Mouse (Mus musculus): ENCODE results near the gene Nipa1. TPM values are rescaled to one million over a fixed set of nuclear protein-coding genes. Genes with fewer than 3 reads are reported as not detected.

The Nipa1 gene
- polyA plus RNA-seq, 1 experiment from 2014 or later: 31.8 TPM

GRCm38 (mm10) chr7:55966866-55967460 is 52.8 kb downstream of the Nipa1 start:
- WGBS: 31% methylated on average over 3 of the region's 3 CpGs

GRCm38 (mm10) chr7:55962004-55962908 is 57.5 kb downstream of the Nipa1 start, which contains the start of gene Nipa2:
Gene Nipa2, minus strand, starts transcription at chr7:55962476.
- under 1% methylated on average over 70 of the region's 70 CpGs for WGBS
- H3K4me1 ChIP-seq: peaks cover 19% of the 10 kb centered on the region

More at GRCm38 (mm10) chr7:55966866-55967460, 52.8 kb downstream of the Nipa1 start:
- Histone ChIP-seq H3K9ac (replicated peaks) (no peak overlapping the region), H3K9me3 (replicated peaks) (no peaks in the 10 kb centered on the region), H3K27ac (replicated peaks) (no peak overlapping the region), H3K4me3 (replicated peaks) (no peak overlapping the region), H3K4me1 (peaks cover 10% of the 10 kb centered on the region), H3K36me3 (no peaks in the 10 kb centered on the region), H3K27me3 (replicated peaks) (no peaks in the 10 kb centered on the region), H3K4me2 (no peak overlapping the region)
- no peak for ATAC-seq (ENCODE audit: low FRiP score)

GRCm38 (mm10) chr7:55960506-55960905 is 59.2 kb downstream of the Nipa1 start:
- WGBS: 98% methylated on average over 1 of the region's 1 CpGs
- Histone ChIP-seq H3K9me3 (replicated peaks) (no peaks in the 10 kb centered on the region), H3K4me1 (peaks cover 22% of the 10 kb centered on the region), H3K4me2 (no peak overlapping the region), H3K36me3 (no peaks in the 10 kb centered on the region), H3K27ac (replicated peaks) (no peak overlapping the region), H3K27me3 (replicated peaks) (no peaks in the 10 kb centered on the region), H3K4me3 (replicated peaks) (no peak overlapping the region), H3K9ac (replicated peaks) (no peak overlapping the region)
- ATAC-seq (ENCODE audit: low FRiP score): no peak

More at GRCm38 (mm10) chr7:55962004-55962908, 57.5 kb downstream of the Nipa1 start, which contains the start of gene Nipa2:
- H3K9me3 ChIP-seq (replicated peaks): no peaks in the 10 kb centered on the region
- H3K27ac ChIP-seq (replicated peaks): peak within 1 kb of the TSS; percentile 91
- peak within 1 kb of the TSS; percentile 74 for H3K4me2 ChIP-seq
- H3K9ac ChIP-seq (replicated peaks): peak within 1 kb of the TSS; percentile 85
- H3K4me3 ChIP-seq (replicated peaks): peak within 1 kb of the TSS; percentile 87
- ATAC-seq (ENCODE audit: low FRiP score): peak; percentile 97
- H3K27me3 ChIP-seq (replicated peaks): no peaks in the 10 kb centered on the region
- H3K36me3 ChIP-seq: no peaks in the 10 kb centered on the region

- H3K36me3 ChIP-seq: 0 out of 2 replicates have a peak, but pooled peaks cover under 1% of the 10 kb centered on the region
- no peak for ATAC-seq (ENCODE audit: low FRiP score)
- H3K27ac ChIP-seq (replicated peaks): no peak overlapping the region
- H3K9me3 ChIP-seq (replicated peaks): no peaks in the 10 kb centered on the region
- H3K4me2 ChIP-seq: no peak overlapping the region
- H3K9ac ChIP-seq (replicated peaks): no peak overlapping the region
- H3K4me1 ChIP-seq: peaks cover 22% of the 10 kb centered on the region
- no peaks in the 10 kb centered on the region for H3K27me3 ChIP-seq (replicated peaks)
- 98% methylated on average over 3 of the region's 3 CpGs for WGBS
- no peak overlapping the region for H3K4me3 ChIP-seq (replicated peaks)
Measured at GRCm38 (mm10) chr7:55959801-55960200, 60.0 kb downstream of the Nipa1 start.

GRCm38 (mm10) chr7:55957916-55958315 is 61.8 kb downstream of the Nipa1 start:
- peaks cover 9% of the 10 kb centered on the region for H3K36me3 ChIP-seq
- H3K4me1 ChIP-seq: peaks cover 13% of the 10 kb centered on the region
- no peak overlapping the region for H3K9ac ChIP-seq (replicated peaks)
- H3K27ac ChIP-seq (replicated peaks): no peak overlapping the region
- 98% methylated on average over 4 of the region's 4 CpGs for whole genome bisulfite sequencing
- no peaks in the 10 kb centered on the region for H3K9me3 ChIP-seq (replicated peaks)
- ATAC-seq (ENCODE audit: low FRiP score): no peak
- no peak overlapping the region for H3K4me3 ChIP-seq (replicated peaks)
- H3K27me3 ChIP-seq (replicated peaks): no peaks in the 10 kb centered on the region
- no peak overlapping the region for H3K4me2 ChIP-seq

GRCm38 (mm10) chr7:55957178-55957577 is 62.6 kb downstream of the Nipa1 start:
- Histone ChIP-seq H3K4me2 (no peak overlapping the region), H3K27me3 (replicated peaks) (no peaks in the 10 kb centered on the region), H3K4me3 (replicated peaks) (no peak overlapping the region), H3K36me3 (peaks cover 9% of the 10 kb centered on the region), H3K4me1 (peaks cover 11% of the 10 kb centered on the region), H3K27ac (replicated peaks) (no peak overlapping the region), H3K9ac (replicated peaks) (no peak overlapping the region), H3K9me3 (replicated peaks) (no peaks in the 10 kb centered on the region)
- no peak for ATAC-seq (ENCODE audit: low FRiP score)
- 73% methylated on average over 3 of the region's 3 CpGs for WGBS

GRCm38 (mm10) chr7:55956054-55956453 is 63.7 kb downstream of the Nipa1 start:
- Histone ChIP-seq H3K27ac (replicated peaks) (no peak overlapping the region), H3K4me1 (peaks cover 10% of the 10 kb centered on the region), H3K9me3 (replicated peaks) (no peaks in the 10 kb centered on the region), H3K9ac (replicated peaks) (no peak overlapping the region), H3K36me3 (peaks cover 9% of the 10 kb centered on the region), H3K27me3 (replicated peaks) (no peaks in the 10 kb centered on the region), H3K4me3 (replicated peaks) (no peak overlapping the region), H3K4me2 (no peak overlapping the region)
- ATAC-seq (ENCODE audit: low FRiP score): no peak
- WGBS: over 99% methylated on average over 2 of the region's 2 CpGs

GRCm38 (mm10) chr7:55938341-55938740 is 81.4 kb downstream of the Nipa1 start:
- Histone ChIP-seq H3K9ac (replicated peaks) (no peak overlapping the region), H3K4me1 (no peaks in the 10 kb centered on the region), H3K4me2 (no peak overlapping the region), H3K9me3 (replicated peaks) (no peaks in the 10 kb centered on the region), H3K4me3 (replicated peaks) (no peak overlapping the region), H3K27me3 (replicated peaks) (no peaks in the 10 kb centered on the region), H3K36me3 (peaks cover 8% of the 10 kb centered on the region; the same call in 1 of the 2 replicates), H3K27ac (replicated peaks) (no peak overlapping the region)
- no peak for ATAC-seq (ENCODE audit: low FRiP score)
- 94% methylated on average over 4 of the region's 4 CpGs for WGBS

- H3K4me3 ChIP-seq (replicated peaks): no peak overlapping the region
- no peak overlapping the region for H3K4me2 ChIP-seq
- H3K27me3 ChIP-seq (replicated peaks): no peaks in the 10 kb centered on the region
- 97% methylated on average over 2 of the region's 2 CpGs for WGBS
- no peak overlapping the region for H3K27ac ChIP-seq (replicated peaks)
- no peak overlapping the region for H3K9ac ChIP-seq (replicated peaks)
- peaks cover 16% of the 10 kb centered on the region for H3K36me3 ChIP-seq
- no peaks in the 10 kb centered on the region for H3K4me1 ChIP-seq
- no peak for ATAC-seq (ENCODE audit: low FRiP score)
- H3K9me3 ChIP-seq (replicated peaks): no peaks in the 10 kb centered on the region
Measured at GRCm38 (mm10) chr7:55935025-55935424, 84.7 kb downstream of the Nipa1 start.

- Histone ChIP-seq H3K9me3 (replicated peaks) (no peaks in the 10 kb centered on the region), H3K4me3 (replicated peaks) (no peak overlapping the region), H3K4me1 (no peaks in the 10 kb centered on the region), H3K27me3 (replicated peaks) (no peaks in the 10 kb centered on the region), H3K9ac (replicated peaks) (no peak overlapping the region), H3K36me3 (peaks cover 54% of the 10 kb centered on the region), H3K4me2 (no peak overlapping the region), H3K27ac (replicated peaks) (no peak overlapping the region)
- WGBS: 88% methylated on average over 2 of the region's 2 CpGs
- ATAC-seq (ENCODE audit: low FRiP score): no peak
Measured at GRCm38 (mm10) chr7:55928649-55929048, 91.1 kb downstream of the Nipa1 start.
